Mouse (Mus musculus) natural killer cell, adult 2 months (primary cell): ENCODE data around the gene AL732309.1.

ENCODE experiments used
- DNase-seq, 2 experiments: peaks; one replicate each; pipeline ENCODE4 v3.0.0; 2022; ENCODE audit warnings: low spot score in 2 of 2

Gene AL732309.1

GRCm38 (mm10) chr2:25246183-25247072, at the start of gene AL732309.1:
Gene AL732309.1 (minus strand): TSS chr2:25246863.
- no peak for DNase-seq

GRCm38 (mm10) chr2:25293706-25294105, 47.0 kb upstream of the AL732309.1 start:
- no peak for DNase-seq

GRCm38 (mm10) chr2:25292856-25293255, 46.2 kb upstream of the AL732309.1 start:
- DNase-seq, result peak; percentile 51 to 68

GRCm38 (mm10) chr2:25292054-25292544, 45.4 kb upstream of the AL732309.1 start:
- DNase-seq, result no peak

GRCm38 (mm10) chr2:25291184-25292053, 44.8 kb upstream of the AL732309.1 start:
- DNase-seq, result no peak

GRCm38 (mm10) chr2:25290816-25291130, 44.1 kb upstream of the AL732309.1 start:
- no peak for DNase-seq

- no peak for DNase-seq
These were observed 43.6 kb upstream of the AL732309.1 start for GRCm38 (mm10) chr2:25290101-25290815.

- DNase-seq, result no peak
These were observed 43.0 kb upstream of the AL732309.1 start, which contains the start of gene Lrrc26 for GRCm38 (mm10) chr2:25289651-25290050. Gene Lrrc26 (plus strand): TSS chr2:25289915.

- no peak for DNase-seq
These were observed 42.2 kb upstream of the AL732309.1 start for GRCm38 (mm10) chr2:25288734-25289345.

GRCm38 (mm10) chr2:25287927-25288649, 41.4 kb upstream of the AL732309.1 start, which contains the start of gene Tmem210:
Gene Tmem210 (plus strand): TSS chr2:25288145.
- DNase-seq, result no peak

GRCm38 (mm10) chr2:25286837-25287636, 40.4 kb upstream of the AL732309.1 start:
- DNase-seq, result no peak

- no peak for DNase-seq
These were observed 39.7 kb upstream of the AL732309.1 start for GRCm38 (mm10) chr2:25286314-25286713.

- no peak for DNase-seq
These were observed 38.9 kb upstream of the AL732309.1 start for GRCm38 (mm10) chr2:25285551-25285950.

- peak; percentile 79 to 86 for DNase-seq
These were observed 32.5 kb upstream of the AL732309.1 start for GRCm38 (mm10) chr2:25278928-25279882.

GRCm38 (mm10) chr2:25273010-25273409, 26.3 kb upstream of the AL732309.1 start:
- DNase-seq, result no peak

- DNase-seq, result no peak
These were observed 25.9 kb upstream of the AL732309.1 start for GRCm38 (mm10) chr2:25272515-25272914.

- peak; percentile 96 to 97 for DNase-seq
These were observed 25.3 kb upstream of the AL732309.1 start, which contains the start of the genes Ssna1 and Anapc2 for GRCm38 (mm10) chr2:25271827-25272511. Gene Ssna1 (minus strand): TSS chr2:25272438. Gene Anapc2 (plus strand): TSS chr2:25272478.
